Comparison of ENCODE assay signal across 25 mouse cellular contexts in genomic region chr1:93018716-93019115, GRCm38 (mm10). TPM values are rescaled to one million over a fixed set of nuclear protein-coding genes. Genes with fewer than 3 reads are reported as not detected.
DNase-seq lines count a peak whose midpoint lies in the region; ATAC-seq and TF ChIP-seq lines count a peak whose summit lies in the region.
"Had no signal": no experiment of that assay in that cellular context is flagged by ENCODE, and none has a peak within 500 bp of the region (broad histone marks: within the 10 kb centered on the region; RNA-seq: fewer than 3 reads in every experiment).

No protein-coding gene starts in this region.

- H3K27me3 ChIP-seq in cerebellum, adult 2 months (ENCODE audit: control insufficient read depth, insufficient read depth, low read length): no peaks in the 10 kb centered on the region
- H3K27me3 ChIP-seq: hindbrain, embryonic 13.5 days; intestine, embryonic 15.5 days had no signal

- no peak overlapping the region for H3K4me3 ChIP-seq in cerebellum, adult 2 months (replicated peaks; ENCODE audit: insufficient read depth, low read depth, low read length)
- H3K4me3 ChIP-seq: embryonic facial prominence, embryonic 10.5 days; forebrain, embryonic 10.5 days; heart, embryonic 10.5 days; hindbrain, embryonic 13.5 days; intestine, embryonic 15.5 days had no signal

- WGBS in cerebellum, adult 2 months: 9% methylated on average over 10 of the region's 10 CpGs

- no peak for TF ChIP-seq POLR2A in cerebellum, adult 2 months (IDR thresholded peaks at IDR 0.05; ENCODE audit: borderline replicate concordance, insufficient read depth, low read length)

- H3K4me1 ChIP-seq in cerebellum, adult 2 months (ENCODE audit: control insufficient read depth, insufficient read depth, low read length): peaks cover 38% of the 10 kb centered on the region
- H3K4me1 ChIP-seq: embryonic facial prominence, embryonic 10.5 days; forebrain, embryonic 10.5 days; heart, embryonic 10.5 days; hindbrain, embryonic 13.5 days had no signal

- peak overlapping the region; percentile 55; the same call in 1 of the 2 replicates for H3K27ac ChIP-seq in cerebellum, adult 2 months (ENCODE audit: insufficient read depth, low read length)
- H3K27ac ChIP-seq: embryonic facial prominence, embryonic 10.5 days; forebrain, embryonic 10.5 days; heart, embryonic 10.5 days; hindbrain, embryonic 13.5 days; hindbrain, postnatal 0 days; intestine, embryonic 15.5 days had no signal

- TF ChIP-seq CTCF in cerebellum, adult 2 months (IDR thresholded peaks at IDR 0.05; ENCODE audit: borderline replicate concordance, insufficient read depth, low read depth, low read length): 0 out of 2 replicates have a peak, but pooled peaks have one; percentile 6

- ATAC-seq in cerebellum, adult (ENCODE audit: insufficient number of reproducible peaks, low FRiP score, low TSS enrichment): peak; percentile 36; the same call in 1 of the 2 replicates
- ATAC-seq in inflammation-experienced regulatory T-cells, adult 6 months: no peak
- ATAC-seq in erythroid progenitor cell, adult 5-6 weeks (replicated peaks; ENCODE audit: low FRiP score, poor library complexity, severe bottlenecking): no peak
- ATAC-seq: CD4-positive, CD25-positive, alpha-beta regulatory T cell, adult 4 months; forebrain, embryonic 14.5 days; hindbrain, postnatal 0 days; intestine, embryonic 15.5 days had no signal

- DNase-seq in cerebellum, postnatal 4 days (ENCODE audit: low spot score in 2 of 2): no peak
- peak; percentile 68 to 82 for DNase-seq in cerebellum, adult 2 months
- DNase-seq in cerebellum, postnatal 10 days: peak; percentile 36 to 45
- no peak for DNase-seq in thymus, postnatal 0 days (ENCODE audit: low spot score)
- DNase-seq: adrenal gland, postnatal 10 days; B cell, adult 2 months; gastrocnemius, postnatal 10 days; heart, adult 18-20 months; heart, postnatal 10 days; heart, postnatal 4 days; kidney, adult 18-20 months had no signal

RNA-seq across cellular contexts. Expression of gene Aqp12, which starts 12.6 kb away (rescaled TPM):
- polyA plus RNA-seq in cerebellum, adult 2 months (2012; rRNA removed): not detected in 2 replicates
- not detected for polyA plus RNA-seq in inflammation-experienced regulatory T-cells, adult 6 months (2017; shearing (Covaris generic))
- not detected in 2 replicates for total RNA-seq in erythroid progenitor cell, adult 5-6 weeks (2015; ENCODE audit: low replicate concordance)
- total RNA-seq in erythroid progenitor cell, adult 5-6 weeks (2017; ENCODE audit: low replicate concordance): not detected in 2 replicates
- polyA plus RNA-seq in thymus, postnatal 0 days (2015; fragmentation: Nextera tagmentation; extraction: Ambion mirVana): not detected in 2 replicates
- total RNA-seq: G1E; gastrocnemius, postnatal 10 days; gastrocnemius, postnatal 4 days; heart, adult 18-20 months; heart, postnatal 10 days; heart, postnatal 4 days; hindbrain, postnatal 0 days had no signal
- polyA plus RNA-seq: CD4-positive, CD25-positive, alpha-beta regulatory T cell, adult 4 months; embryonic facial prominence, embryonic 10.5 days; embryonic facial prominence, embryonic 14.5 days; forebrain, embryonic 10.5 days; forebrain, embryonic 14.5 days; G1E; heart, embryonic 10.5 days; hindbrain, embryonic 13.5 days; hindbrain, postnatal 0 days had no signal

Comparison
In these comparisons a context has a peak if more than half of its experiments do, and no peak if none do; other contexts are left out.
1. DNase-seq: peak in cerebellum, adult 2 months (2 of 2) and cerebellum, postnatal 10 days (2 of 2); none in cerebellum, postnatal 4 days (0 of 2) and thymus, postnatal 0 days (single experiment).